Mouse (Mus musculus) cortical plate, adult 2 months (tissue): ENCODE results near the gene Mocs1.

Source experiments
- CTCF ChIP-seq: fragments of 200-500 bp; IDR thresholded peaks from 2 replicates; pipeline ENCODE4 v1.5.1; 2011; ENCODE audit warnings: mild to moderate bottlenecking, control low read depth, low read length; ENCODE audit not compliant: insufficient read depth; ENCODE audit errors: extremely low read depth
- POLR2A ChIP-seq: fragments of 200-500 bp; IDR thresholded peaks from 2 replicates; pipeline ENCODE4 v1.6.1; 2011; ENCODE audit warnings: mild to moderate bottlenecking, low read length, control low read depth; ENCODE audit not compliant: insufficient read depth; ENCODE audit errors: extremely low read depth

DNA sequence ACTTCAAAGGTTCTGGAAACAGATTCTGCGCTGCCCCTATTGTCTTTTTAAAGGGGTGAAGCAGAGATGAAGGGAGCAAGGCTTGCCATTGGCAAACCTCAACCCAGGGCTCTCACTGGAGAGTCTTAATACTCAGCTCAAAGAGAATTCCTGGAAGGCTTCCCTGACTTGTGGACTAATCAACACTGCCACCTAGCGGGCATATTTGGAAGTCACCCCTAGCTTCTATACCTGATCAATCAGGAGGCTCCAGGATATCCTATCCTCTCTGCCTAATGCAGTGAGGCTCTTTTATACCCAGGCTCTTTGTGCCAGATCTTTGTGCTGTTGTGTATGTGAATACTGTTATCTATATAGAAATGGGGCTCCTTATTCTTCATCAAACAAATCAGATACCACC, 28.0 kb upstream of the Mocs1 start:
- TF ChIP-seq CTCF (peak; percentile 71), POLR2A (no peak)
